Mouse (Mus musculus) bone marrow macrophage, adult 2 months (primary cell): ENCODE data around the gene Cyb561d2. TPM values are rescaled to one million over a fixed set of nuclear protein-coding genes. Genes with fewer than 3 reads are reported as not detected.

Experiments
- H3K27ac ChIP-seq: 2 replicates; pipeline ENCODE4 v1.5.1; 2012; ENCODE audit warnings: low read depth, low read length; ENCODE audit not compliant: insufficient read depth
- H3K4me1 ChIP-seq: 2 replicates; pipeline ENCODE4 v1.6.1; 2012; ENCODE audit warnings: low read length; ENCODE audit not compliant: control insufficient read depth, insufficient read depth
- H3K4me3 ChIP-seq: 2 replicates; pipeline ENCODE4 v1.5.1; 2012; ENCODE audit warnings: mild to moderate bottlenecking, low read length, moderate library complexity; ENCODE audit not compliant: insufficient read depth
- CTCF ChIP-seq: IDR thresholded peaks from 2 replicates; pipeline ENCODE4 v1.5.1; 2012; ENCODE audit warnings: low read depth, mild to moderate bottlenecking, low read length, moderate library complexity
- POLR2A ChIP-seq: IDR thresholded peaks from 2 replicates; pipeline ENCODE4 v1.6.1; 2012; ENCODE audit warnings: mild to moderate bottlenecking, low read depth, low read length, borderline replicate concordance
- polyA plus RNA-seq: library from polyadenylated mRNA; stranded (reverse); fragments of >200 nt; gene quantifications from 2 replicates; pipeline ENCODE4 v1.2.4, GENCODE M21; 2012; ENCODE audit not compliant: missing spikeins, insufficient read depth, insufficient read length

Gene Cyb561d2
- polyA plus RNA-seq, 1 experiment, result 18.9 TPM

DNA sequence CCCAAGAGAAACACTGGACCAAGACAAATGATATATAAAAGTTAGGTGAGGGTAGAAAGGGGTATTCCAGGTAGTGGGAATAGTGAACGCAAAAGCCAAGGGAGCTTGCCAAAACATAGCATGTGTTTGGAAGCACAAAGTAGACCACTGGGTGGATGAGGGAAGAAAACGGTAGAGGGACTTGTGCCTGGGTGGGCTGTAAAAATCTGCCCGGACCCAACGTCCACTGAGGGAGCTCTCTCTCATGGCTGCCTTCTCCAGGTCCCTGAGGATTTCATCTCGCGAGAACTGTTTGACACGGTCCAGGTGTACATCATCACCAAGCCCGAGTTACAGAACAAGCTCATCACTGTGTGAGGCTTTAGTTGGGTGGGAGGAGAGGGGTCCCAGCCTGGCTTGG lies 728 bp upstream of the Cyb561d2 start:
- TF ChIP-seq CTCF, result no peak
- TF ChIP-seq POLR2A, result no peak
- H3K4me3 ChIP-seq, result peak overlapping the region; percentile 67
- H3K27ac ChIP-seq, result no peak overlapping the region
- peaks cover 14% of the 10 kb centered on the region for H3K4me1 ChIP-seq

- TF ChIP-seq POLR2A (no peak), CTCF (no peak)
- H3K27ac ChIP-seq, result no peak overlapping the region
- peaks cover 10% of the 10 kb centered on the region for H3K4me1 ChIP-seq
- H3K4me3 ChIP-seq, result peak overlapping the region; percentile 67
These were observed 326 bp upstream of the Cyb561d2 start for GRCm38 (mm10) chr9:107542352-107542686.

DNA sequence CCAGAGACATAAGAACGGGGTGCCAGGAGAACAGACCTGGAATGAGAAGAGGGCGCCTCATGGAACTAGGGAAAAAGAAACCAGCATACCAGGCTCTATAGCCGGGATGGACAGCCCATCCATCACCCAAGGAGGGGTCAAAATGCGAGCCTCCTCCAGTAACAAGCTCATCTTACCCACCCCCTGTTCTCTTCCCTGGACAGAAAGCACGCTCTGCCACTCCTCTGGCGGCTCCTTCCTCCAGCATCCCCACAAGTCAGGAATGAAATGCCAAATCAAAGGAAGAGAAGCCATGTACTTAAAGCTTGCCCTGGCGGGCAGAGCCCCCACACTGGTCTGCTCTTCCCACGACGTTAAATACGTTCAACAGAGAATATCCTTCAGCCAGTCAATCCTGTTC lies 988 bp downstream of the Cyb561d2 start:
- Histone ChIP-seq H3K27ac (no peak overlapping the region), H3K4me3 (peak overlapping the region; percentile 67), H3K4me1 (peaks cover 15% of the 10 kb centered on the region)
- TF ChIP-seq CTCF (no peak), POLR2A (no peak)

DNA sequence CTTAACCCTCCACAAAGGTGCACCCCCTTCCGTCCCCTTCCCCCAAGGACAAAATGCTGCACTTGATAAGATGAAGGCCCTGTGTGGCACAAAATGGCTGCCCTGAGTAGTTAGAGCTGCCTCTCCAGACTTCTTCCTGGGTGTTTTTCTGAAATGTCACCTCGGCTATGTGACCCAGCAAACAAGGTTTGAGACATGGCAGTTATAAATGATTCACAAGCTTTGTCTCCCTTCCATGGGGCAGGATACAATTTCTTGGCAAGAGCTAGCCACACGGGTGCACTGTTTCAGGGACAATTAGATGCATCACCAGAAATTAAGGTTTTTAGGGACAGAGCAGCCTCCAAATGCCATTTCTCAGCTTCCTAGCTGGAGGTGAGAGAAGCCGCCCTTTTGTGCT lies 1.6 kb downstream of the Cyb561d2 start:
- no peak overlapping the region for H3K4me3 ChIP-seq
- TF ChIP-seq POLR2A (no peak), CTCF (no peak)
- H3K4me1 ChIP-seq, result peaks cover 17% of the 10 kb centered on the region
- no peak overlapping the region for H3K27ac ChIP-seq

GRCm38 (mm10) chr9:107539940-107540339 lies 2.1 kb downstream of the Cyb561d2 start:
- no peak overlapping the region for H3K27ac ChIP-seq
- H3K4me1 ChIP-seq, result peaks cover 17% of the 10 kb centered on the region
- H3K4me3 ChIP-seq, result no peak overlapping the region
- no peak for TF ChIP-seq CTCF
- no peak for TF ChIP-seq POLR2A

DNA sequence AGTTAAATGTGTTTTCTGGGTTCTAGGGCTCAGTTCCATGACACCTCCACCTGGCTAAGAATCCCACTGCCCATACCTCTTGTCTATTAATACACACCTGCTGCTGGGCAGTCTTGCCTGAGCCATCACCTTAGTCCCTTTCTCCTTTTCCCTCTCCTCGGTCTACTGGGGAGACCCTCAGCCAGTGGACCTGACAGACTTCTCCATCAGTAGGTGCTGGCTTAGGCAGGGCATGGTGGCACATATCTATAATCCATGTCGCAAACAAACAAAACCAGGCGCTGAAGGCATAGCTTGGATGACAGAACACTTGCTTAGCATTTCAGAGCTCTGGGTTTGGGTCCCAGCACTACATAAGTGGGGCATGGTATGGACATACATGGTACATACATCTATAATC lies 3.3 kb downstream of the Cyb561d2 start:
- Histone ChIP-seq H3K4me1 (peaks cover 17% of the 10 kb centered on the region), H3K4me3 (no peak overlapping the region), H3K27ac (no peak overlapping the region)
- TF ChIP-seq CTCF (no peak), POLR2A (no peak)

DNA sequence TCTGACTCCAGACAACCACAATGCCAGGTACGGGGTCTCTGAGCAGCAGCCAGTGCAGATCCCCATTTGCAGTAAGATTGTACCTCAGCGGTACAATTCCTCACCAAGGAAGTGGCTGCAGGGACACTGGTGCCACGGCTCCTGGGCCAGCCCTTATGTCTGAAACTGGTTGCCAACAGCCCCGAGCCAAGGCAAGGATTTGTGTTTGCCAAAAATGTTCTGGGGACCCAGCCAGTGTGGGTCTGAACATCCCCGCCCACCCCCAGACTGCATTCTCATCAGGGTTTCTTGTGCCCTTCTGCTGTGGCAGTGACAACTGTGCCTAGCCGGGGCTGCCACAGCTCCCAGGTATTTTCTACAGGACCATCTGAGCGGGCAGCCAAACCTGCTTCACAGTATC lies 3.8 kb downstream of the Cyb561d2 start:
- H3K4me3 ChIP-seq, result no peak overlapping the region

GRCm38 (mm10) chr9:107534408-107535202 lies 7.4 kb downstream of the Cyb561d2 start:
- Histone ChIP-seq H3K4me1 (peaks cover 11% of the 10 kb centered on the region), H3K27ac (peak overlapping the region; percentile 79), H3K4me3 (peak overlapping the region; percentile 81)
- no peak for TF ChIP-seq POLR2A
- no peak for TF ChIP-seq CTCF

More for the DNA sequence above, 3.8 kb downstream of the Cyb561d2 start:
- Histone ChIP-seq H3K27ac (no peak overlapping the region), H3K4me1 (peaks cover 17% of the 10 kb centered on the region)
- TF ChIP-seq POLR2A (no peak), CTCF (no peak)

- TF ChIP-seq POLR2A (no peak), CTCF (no peak)
- H3K4me1 ChIP-seq, result peaks cover 11% of the 10 kb centered on the region
- H3K27ac ChIP-seq, result peak within 1 kb of the TSS; percentile 79
- H3K4me3 ChIP-seq, result peak within 1 kb of the TSS; percentile 81
These were observed 8.1 kb downstream of the Cyb561d2 start, which contains the start of gene Tmem115 for GRCm38 (mm10) chr9:107533791-107534407. Tmem115 (plus strand) TSS chr9:107533945.
